Mouse (Mus musculus) kidney, embryonic 16.5 days (tissue): ENCODE results near the gene Gm9922. TPM values are rescaled to one million over a fixed set of nuclear protein-coding genes. Genes with fewer than 3 reads are reported as not detected.

Experiments used
- ATAC-seq: fragments of 200-750 bp; cut with Nextera tagmentation; 2 replicates; pipeline ENCODE4 v1.8.0; 2017; ENCODE audit warnings: moderate TSS enrichment; ENCODE audit not compliant: low FRiP score, low TSS enrichment
- H3K27ac ChIP-seq: fragments of 300-500 bp; sonication (generic); 2 replicates; pipeline ENCODE4 v1.5.1; 2014; ENCODE audit warnings: low read length
- H3K27me3 ChIP-seq: fragments of 300-500 bp; sonication (generic); 2 replicates; pipeline ENCODE4 v1.6.1; 2014; ENCODE audit warnings: low read length, control low read depth, mixed read lengths; ENCODE audit not compliant: insufficient read depth
- H3K36me3 ChIP-seq: fragments of 300-500 bp; sonication (generic); 2 replicates; pipeline ENCODE4 v1.6.1; 2014; ENCODE audit warnings: low read length, control low read depth, mixed read lengths; ENCODE audit not compliant: insufficient read depth
- H3K4me1 ChIP-seq: fragments of 300-500 bp; sonication (generic); 2 replicates; pipeline ENCODE4 v1.6.1; 2014; ENCODE audit warnings: low read length, control low read depth, mixed read lengths; ENCODE audit not compliant: insufficient read depth
- H3K4me2 ChIP-seq: fragments of 300-500 bp; sonication (generic); replicated peaks from 2 replicates; pipeline ENCODE4 v1.6.1; 2014; ENCODE audit warnings: low read depth, low read length
- H3K4me3 ChIP-seq: fragments of 300-500 bp; sonication (generic); 2 replicates; pipeline ENCODE4 v1.5.1; 2014; ENCODE audit warnings: mild to moderate bottlenecking, low read length
- H3K9ac ChIP-seq: fragments of 300-500 bp; sonication (generic); replicated peaks from 2 replicates; pipeline ENCODE4 v1.6.1; 2014; ENCODE audit warnings: low read length
- H3K9me3 ChIP-seq: fragments of 300-500 bp; sonication (generic); 2 replicates; pipeline ENCODE4 v1.6.1; 2016; ENCODE audit warnings: low read length, control low read depth
- WGBS: fragments of 180-500 bp; shearing (Covaris S2); extraction: QIAGEN DNeasy Blood & Tissue Kit; methylation state at CpG from one replicate; pipeline ENCODE4 v1.1.7; 2014; 5-methylcytosine and 5-hydroxymethylcytosine counted together
- polyA plus RNA-seq: library from polyadenylated mRNA; unstranded; fragments of >200 nt; fragmentation: Nextera tagmentation; extraction: Ambion mirVana; gene quantifications from 2 replicates; pipeline ENCODE4 v1.2.1, GENCODE M21; 2015

Gene Gm9922
- polyA plus RNA-seq, 1 experiment from 2014 or later: 3.7 TPM

GRCm38 (mm10) chr14:101755425-101755824, 25.8 kb upstream of the Gm9922 start:
- Histone ChIP-seq H3K27me3 (no peaks in the 10 kb centered on the region), H3K27ac (no peak overlapping the region), H3K9me3 (no peaks in the 10 kb centered on the region), H3K4me1 (no peaks in the 10 kb centered on the region), H3K36me3 (no peaks in the 10 kb centered on the region), H3K4me3 (no peak overlapping the region), H3K9ac (no peak overlapping the region), H3K4me2 (no peak overlapping the region)
- ATAC-seq: no peak
- 68% methylated on average over 4 of the region's 4 CpGs for WGBS

GRCm38 (mm10) chr14:101750910-101751309, 21.3 kb upstream of the Gm9922 start:
- ATAC-seq: peak; percentile 88
- Histone ChIP-seq H3K27ac (no peak overlapping the region), H3K9ac (no peak overlapping the region), H3K27me3 (no peaks in the 10 kb centered on the region), H3K4me2 (no peak overlapping the region), H3K4me3 (no peak overlapping the region), H3K36me3 (no peaks in the 10 kb centered on the region), H3K4me1 (0 out of 2 replicates have a peak, but pooled peaks cover 4% of the 10 kb centered on the region), H3K9me3 (no peaks in the 10 kb centered on the region)
- 61% methylated on average over 4 of the region's 4 CpGs for WGBS

- H3K4me3 ChIP-seq: no peak overlapping the region
- 48% methylated on average over 7 of the region's 7 CpGs for WGBS
- H3K4me2 ChIP-seq: no peak overlapping the region
- no peak overlapping the region for H3K27ac ChIP-seq
- H3K27me3 ChIP-seq: no peaks in the 10 kb centered on the region
- H3K9me3 ChIP-seq: no peaks in the 10 kb centered on the region
- H3K9ac ChIP-seq: no peak overlapping the region
- 0 out of 2 replicates have a peak, but pooled peaks cover 4% of the 10 kb centered on the region for H3K4me1 ChIP-seq
- ATAC-seq: no peak
- H3K36me3 ChIP-seq: no peaks in the 10 kb centered on the region
Measured at GRCm38 (mm10) chr14:101748436-101748835, 18.8 kb upstream of the Gm9922 start.

- Histone ChIP-seq H3K4me3 (no peak overlapping the region), H3K27ac (no peak overlapping the region), H3K36me3 (no peaks in the 10 kb centered on the region), H3K4me2 (no peak overlapping the region), H3K9me3 (no peaks in the 10 kb centered on the region), H3K4me1 (0 out of 2 replicates have a peak, but pooled peaks cover 4% of the 10 kb centered on the region), H3K27me3 (no peaks in the 10 kb centered on the region), H3K9ac (no peak overlapping the region)
- ATAC-seq: no peak
- WGBS: 89% methylated on average over 11 of the region's 11 CpGs
Measured at GRCm38 (mm10) chr14:101747811-101748210, 18.2 kb upstream of the Gm9922 start.

- no peak overlapping the region for H3K4me2 ChIP-seq
- 71% methylated on average over 3 of the region's 3 CpGs for WGBS
- no peaks in the 10 kb centered on the region for H3K9me3 ChIP-seq
- H3K27me3 ChIP-seq: no peaks in the 10 kb centered on the region
- no peak overlapping the region for H3K4me3 ChIP-seq
- 0 out of 2 replicates have a peak, but pooled peaks cover 4% of the 10 kb centered on the region for H3K4me1 ChIP-seq
- H3K27ac ChIP-seq: no peak overlapping the region
- no peak overlapping the region for H3K9ac ChIP-seq
- no peaks in the 10 kb centered on the region for H3K36me3 ChIP-seq
- ATAC-seq: no peak
Measured at GRCm38 (mm10) chr14:101746635-101747034, 17.0 kb upstream of the Gm9922 start.

GRCm38 (mm10) chr14:101737501-101737900, 7.9 kb upstream of the Gm9922 start:
- H3K4me1 ChIP-seq: peaks cover 9% of the 10 kb centered on the region
- no peak overlapping the region for H3K4me2 ChIP-seq
- H3K4me3 ChIP-seq: no peak overlapping the region
- H3K27me3 ChIP-seq: no peaks in the 10 kb centered on the region
- H3K9me3 ChIP-seq: no peaks in the 10 kb centered on the region
- WGBS: 82% methylated on average over 4 of the region's 4 CpGs
- ATAC-seq: no peak
- H3K27ac ChIP-seq: no peak overlapping the region
- no peaks in the 10 kb centered on the region for H3K36me3 ChIP-seq
- H3K9ac ChIP-seq: no peak overlapping the region

GRCm38 (mm10) chr14:101733542-101734303, 4.1 kb upstream of the Gm9922 start:
- Histone ChIP-seq H3K27ac (no peak overlapping the region; the same call in 1 of the 2 replicates), H3K27me3 (peaks cover 9% of the 10 kb centered on the region; the same call in 1 of the 2 replicates), H3K36me3 (no peaks in the 10 kb centered on the region), H3K4me3 (no peak overlapping the region), H3K9me3 (no peaks in the 10 kb centered on the region), H3K4me1 (peaks cover 16% of the 10 kb centered on the region), H3K9ac (no peak overlapping the region), H3K4me2 (peak overlapping the region; percentile 31)
- no peak for ATAC-seq
- WGBS: 23% methylated on average over 10 of the region's 10 CpGs

GRCm38 (mm10) chr14:101729972-101730692, 518 bp upstream of the Gm9922 start:
- Histone ChIP-seq H3K9me3 (no peaks in the 10 kb centered on the region), H3K36me3 (no peaks in the 10 kb centered on the region), H3K4me2 (peak overlapping the region; percentile 98), H3K27ac (peak overlapping the region; percentile 43; the same call in 1 of the 2 replicates), H3K4me3 (peak overlapping the region; percentile 82), H3K9ac (peak overlapping the region; percentile 79), H3K4me1 (peaks cover 16% of the 10 kb centered on the region), H3K27me3 (peaks cover 9% of the 10 kb centered on the region; the same call in 1 of the 2 replicates)
- ATAC-seq: peak; percentile 72
- under 1% methylated on average over 28 of the region's 28 CpGs for WGBS

- 61% methylated on average over 2 of the region's 2 CpGs for WGBS
- peak; percentile 69; the same call in 1 of the 2 replicates for ATAC-seq
- no peaks in the 10 kb centered on the region for H3K36me3 ChIP-seq
- peaks cover 4% of the 10 kb centered on the region; the same call in 1 of the 2 replicates for H3K4me1 ChIP-seq
- H3K27me3 ChIP-seq: no peaks in the 10 kb centered on the region
- H3K9me3 ChIP-seq: no peaks in the 10 kb centered on the region
- H3K27ac ChIP-seq: no peak overlapping the region
- H3K9ac ChIP-seq: no peak overlapping the region
- no peak overlapping the region for H3K4me2 ChIP-seq
- H3K4me3 ChIP-seq: no peak overlapping the region
Measured at GRCm38 (mm10) chr14:101714414-101714813, 15.2 kb downstream of the Gm9922 start.

GRCm38 (mm10) chr14:101707088-101707487, 22.5 kb downstream of the Gm9922 start:
- Histone ChIP-seq H3K4me1 (no peaks in the 10 kb centered on the region), H3K9me3 (no peaks in the 10 kb centered on the region), H3K27me3 (no peaks in the 10 kb centered on the region), H3K27ac (no peak overlapping the region), H3K36me3 (no peaks in the 10 kb centered on the region), H3K4me2 (no peak overlapping the region), H3K4me3 (no peak overlapping the region), H3K9ac (no peak overlapping the region)
- ATAC-seq: no peak
- 89% methylated on average over 5 of the region's 5 CpGs for WGBS
